Mouse (Mus musculus) kidney, postnatal 14 days (tissue): ENCODE measurements around the gene Rai14.

Source experiments
- DNase-seq: peaks from one replicate; pipeline ENCODE4 v3.0.0; 2022; ENCODE audit warnings: mixed read lengths

Rai14 gene

DNA sequence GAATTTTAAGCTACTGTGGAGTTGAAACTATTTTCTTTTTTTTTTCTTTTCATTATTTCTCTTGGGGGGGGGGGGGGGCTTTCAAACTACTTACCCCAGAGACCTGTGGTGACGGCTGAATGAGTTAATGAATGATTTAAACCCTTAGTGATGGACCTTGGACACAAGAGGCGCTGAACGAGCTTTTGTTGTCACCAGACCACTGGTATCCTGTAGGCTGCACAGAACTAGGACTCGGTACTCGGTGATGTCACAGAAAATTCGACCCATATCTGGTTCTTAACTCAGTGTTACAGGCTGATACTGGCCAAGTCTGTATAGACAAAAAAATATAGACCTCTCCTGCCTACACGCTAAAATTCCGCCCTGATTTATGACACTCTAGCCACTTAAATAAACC is 69.3 kb downstream of the Rai14 start:
- DNase-seq, result peak; percentile 33

DNA sequence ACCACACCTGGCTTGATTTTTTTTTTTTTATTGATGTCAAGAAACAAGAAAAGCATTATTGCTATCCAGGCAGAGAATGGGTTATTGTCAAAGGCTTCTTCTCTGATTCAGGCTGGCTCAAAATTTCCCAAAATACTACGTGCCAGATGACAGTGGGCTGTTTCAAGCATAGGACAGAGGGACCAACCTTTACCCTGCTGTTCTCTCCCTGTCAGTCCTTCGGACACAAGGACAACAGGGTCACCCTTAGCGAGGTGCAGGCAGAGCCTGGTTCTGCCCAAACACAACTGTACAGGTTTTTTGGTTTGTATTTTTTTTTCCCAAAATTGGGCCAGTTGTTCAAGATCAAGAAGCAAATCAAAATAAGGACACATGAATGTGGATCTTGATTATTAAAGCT is 70.6 kb downstream of the Rai14 start:
- DNase-seq, result no peak

DNA sequence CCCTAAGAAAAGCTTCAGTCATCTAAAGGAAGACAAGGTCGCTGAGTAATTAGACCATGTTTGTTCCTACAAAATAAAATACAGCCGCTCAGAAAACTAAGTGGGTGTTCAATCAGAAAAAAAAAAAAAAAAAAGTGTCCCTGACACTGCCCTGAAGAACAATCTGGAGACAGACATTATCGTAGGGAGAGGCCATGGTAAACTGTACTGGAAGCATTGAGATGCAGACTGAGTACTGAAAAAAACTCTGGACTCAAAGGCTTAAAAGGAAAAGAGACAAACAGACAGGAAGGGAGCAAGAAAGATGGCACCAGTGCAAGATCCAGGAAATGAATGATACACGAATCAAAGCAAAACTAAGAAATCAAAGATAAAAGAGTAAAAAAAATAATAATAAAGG is 71.2 kb downstream of the Rai14 start:
- DNase-seq, result no peak

DNA sequence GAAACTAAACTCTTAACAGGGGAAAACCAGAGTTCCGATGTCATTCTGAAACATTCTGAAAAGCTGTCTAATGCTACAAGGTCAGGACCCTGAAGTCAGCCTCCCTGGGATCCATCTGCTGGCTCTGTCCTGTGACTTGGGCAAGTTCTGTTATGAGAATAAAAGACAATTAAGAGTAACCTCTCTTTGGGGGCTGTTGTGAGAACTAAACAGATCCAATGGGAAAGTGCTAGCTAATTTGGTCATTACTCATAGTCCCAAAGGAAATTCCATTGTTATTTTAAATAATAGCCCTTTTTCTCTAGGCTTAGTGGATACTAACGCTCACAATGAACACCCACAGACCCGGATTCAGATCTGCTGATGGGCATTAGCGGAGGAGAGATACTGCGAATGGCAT is 72.0 kb downstream of the Rai14 start:
- DNase-seq, result no peak

DNA sequence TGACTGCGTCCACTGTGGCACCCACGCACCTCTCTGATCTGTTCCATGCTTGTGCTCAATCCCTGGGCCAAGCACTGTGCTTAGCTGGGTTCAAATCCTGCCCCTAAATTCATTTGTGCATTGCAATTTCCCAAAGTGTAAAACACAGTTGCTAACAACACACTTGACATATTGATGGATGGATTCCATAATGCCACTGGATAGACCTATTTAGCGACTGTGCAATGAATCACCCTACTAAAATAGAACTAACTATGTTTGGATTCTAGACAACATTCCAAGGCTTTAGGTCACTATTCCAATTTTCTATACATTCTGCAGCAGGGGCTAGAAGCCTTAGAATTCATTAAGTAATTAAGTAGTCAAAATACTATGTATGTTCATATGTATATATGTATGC is 73.7 kb downstream of the Rai14 start:
- DNase-seq, result no peak

DNA sequence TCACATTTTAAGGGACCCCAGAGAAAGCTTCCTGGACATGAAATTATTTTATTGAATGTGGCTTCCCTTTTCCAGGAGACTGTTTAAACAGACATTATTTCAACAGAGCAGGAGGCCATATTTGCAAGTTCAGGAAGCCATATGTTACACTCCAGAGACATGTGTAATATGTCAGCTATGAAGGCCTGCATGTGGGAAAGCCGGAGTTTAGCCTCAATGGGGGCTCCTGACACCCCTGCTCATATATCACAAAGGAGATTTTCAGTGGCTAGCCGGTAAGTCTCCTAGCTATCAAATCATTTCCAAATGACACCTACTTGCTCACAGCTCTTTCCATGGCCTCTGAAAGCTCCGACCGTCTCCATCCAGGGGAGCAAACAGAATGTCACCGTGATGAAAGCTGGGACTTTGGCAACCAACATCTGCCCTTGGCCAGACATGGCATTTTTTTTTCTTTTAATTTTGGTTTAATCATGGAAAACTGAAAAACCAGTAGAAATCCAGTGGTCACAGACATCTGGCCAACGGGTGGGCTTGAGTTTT is 77.1 kb downstream of the Rai14 start:
- no peak for DNase-seq

DNA sequence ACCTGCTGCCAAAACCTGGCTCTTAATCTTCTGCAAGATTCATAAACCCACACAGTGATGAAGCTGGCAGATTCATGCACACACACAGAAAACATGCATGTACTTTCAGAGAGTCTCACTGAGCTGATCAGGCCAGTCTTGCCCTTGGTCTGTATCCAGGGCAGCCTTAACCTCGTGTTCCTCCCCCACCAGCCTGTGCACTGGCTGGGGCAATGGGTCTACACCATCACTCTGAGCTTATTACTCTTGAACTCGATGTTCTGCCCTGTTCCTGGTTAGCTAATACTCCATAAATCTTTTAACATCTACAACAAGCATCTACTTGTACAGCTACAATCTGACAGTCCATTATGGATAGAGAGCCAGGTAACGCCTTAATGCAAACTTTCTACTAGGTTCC is 77.6 kb downstream of the Rai14 start:
- no peak for DNase-seq

DNA sequence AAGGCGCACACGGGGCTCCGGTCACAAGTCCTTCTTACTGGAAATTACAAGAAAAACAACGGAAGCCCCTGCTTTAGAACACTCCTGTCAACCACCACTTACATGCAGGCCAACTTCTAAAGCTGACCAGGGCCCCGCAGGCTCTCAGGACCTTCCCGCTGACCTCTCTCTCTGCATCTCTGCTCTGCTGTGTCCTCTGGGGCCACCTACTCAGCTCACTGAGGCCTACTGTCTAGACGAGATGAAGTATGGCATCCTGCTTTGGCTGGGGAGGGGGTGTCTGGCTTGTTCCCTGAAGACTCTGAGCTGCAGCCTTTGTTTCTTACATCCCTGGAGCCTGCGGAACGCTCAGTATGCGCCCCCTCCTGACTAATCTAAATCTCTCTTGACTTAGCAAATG is 79.3 kb downstream of the Rai14 start:
- peak; percentile 40 for DNase-seq

DNA sequence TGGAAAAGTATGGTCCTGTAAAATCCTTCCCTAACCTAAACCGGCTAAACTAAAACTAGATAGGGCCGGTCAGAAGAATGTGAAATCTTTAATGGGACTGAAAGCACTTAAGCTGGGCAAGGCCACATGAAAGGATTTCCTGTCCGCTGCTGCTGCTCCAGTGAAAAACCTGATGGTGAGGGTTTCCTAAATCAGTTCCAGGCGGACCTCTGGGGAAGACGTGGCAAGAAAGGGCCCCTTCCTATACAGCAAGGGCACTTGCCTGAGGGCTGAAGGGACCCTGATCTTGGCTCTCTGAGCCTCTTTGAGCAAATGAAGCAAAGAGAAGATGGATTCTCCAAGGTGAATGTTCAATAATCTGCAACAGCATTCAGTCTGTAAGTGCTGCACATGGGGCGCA is 80.2 kb downstream of the Rai14 start:
- DNase-seq, result no peak

DNA sequence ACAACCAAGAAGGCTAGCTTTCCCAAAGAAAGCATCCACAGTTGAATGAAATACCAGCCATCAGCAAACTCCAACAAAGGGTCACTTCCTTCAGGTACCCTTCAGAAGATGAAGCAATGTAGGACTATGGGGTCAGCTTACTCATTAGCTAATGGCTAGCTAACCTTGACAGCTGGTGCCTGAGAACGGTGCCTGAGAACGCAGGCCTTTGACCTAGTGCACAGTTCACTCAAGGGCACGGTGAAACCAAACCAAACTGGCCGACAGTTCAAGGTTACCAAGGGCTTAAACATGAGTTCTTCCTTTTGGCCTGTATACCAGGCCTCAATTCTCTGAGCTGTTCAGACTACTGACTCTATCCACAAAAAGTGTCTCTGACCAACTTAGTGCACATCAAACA is 81.0 kb downstream of the Rai14 start:
- DNase-seq, result peak; percentile 54

DNA sequence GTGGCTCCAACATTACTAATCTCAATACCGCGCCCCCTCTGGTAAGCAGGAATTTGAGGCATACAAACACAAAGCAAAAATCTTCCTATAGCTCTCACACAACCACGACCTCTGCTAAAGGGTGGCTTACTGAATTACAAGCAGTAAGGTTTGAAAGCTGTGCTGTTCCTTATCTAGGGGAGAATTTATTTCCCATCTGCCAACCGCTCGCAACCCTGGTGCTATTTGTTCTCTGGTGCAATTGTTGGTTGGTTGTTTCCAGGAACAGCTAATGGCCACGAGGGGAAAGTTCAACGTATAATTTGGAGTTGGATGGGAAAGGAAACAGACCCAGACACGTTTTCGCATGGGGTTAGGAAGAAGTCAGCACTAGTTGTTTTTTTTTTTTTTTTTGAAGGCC is 81.8 kb downstream of the Rai14 start:
- no peak for DNase-seq

DNA sequence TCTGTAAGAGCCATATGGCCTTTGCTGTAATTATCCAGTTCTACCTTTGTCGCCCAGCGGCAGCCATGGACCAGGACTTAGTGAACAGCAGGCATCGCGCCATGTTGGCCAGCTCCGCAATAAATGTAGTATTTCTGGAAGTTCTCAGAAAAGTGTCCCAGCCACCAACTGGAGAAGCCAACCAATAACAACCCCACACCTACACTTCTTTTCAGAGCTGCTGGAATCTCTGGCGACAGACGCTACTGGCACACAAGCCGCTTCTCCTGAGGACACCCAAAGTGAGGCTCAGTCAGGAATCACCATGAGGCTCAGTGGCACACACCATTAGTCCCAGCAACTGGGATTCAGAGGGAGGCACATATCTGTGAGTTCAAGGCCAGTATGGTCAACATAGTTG is 82.4 kb downstream of the Rai14 start:
- DNase-seq, result no peak

DNA sequence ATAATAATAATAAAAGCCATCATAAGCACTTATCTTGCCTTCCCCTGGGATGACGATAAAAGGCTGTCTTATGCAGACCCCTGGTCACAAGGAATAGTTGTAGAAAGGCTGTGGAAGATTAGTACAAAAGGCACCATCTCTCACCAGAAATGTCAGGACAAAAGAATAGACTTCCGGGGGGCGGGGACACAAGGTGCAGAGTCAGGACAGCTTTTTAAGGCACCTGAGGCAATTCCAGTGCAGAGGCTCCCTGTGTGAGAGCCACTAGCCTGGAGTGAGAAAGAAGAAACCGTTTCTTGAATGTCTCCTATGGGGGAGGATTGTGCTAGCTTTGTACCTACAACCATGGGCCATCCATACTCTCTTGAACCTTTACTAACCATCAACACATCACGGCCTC is 82.9 kb downstream of the Rai14 start:
- no peak for DNase-seq

DNA sequence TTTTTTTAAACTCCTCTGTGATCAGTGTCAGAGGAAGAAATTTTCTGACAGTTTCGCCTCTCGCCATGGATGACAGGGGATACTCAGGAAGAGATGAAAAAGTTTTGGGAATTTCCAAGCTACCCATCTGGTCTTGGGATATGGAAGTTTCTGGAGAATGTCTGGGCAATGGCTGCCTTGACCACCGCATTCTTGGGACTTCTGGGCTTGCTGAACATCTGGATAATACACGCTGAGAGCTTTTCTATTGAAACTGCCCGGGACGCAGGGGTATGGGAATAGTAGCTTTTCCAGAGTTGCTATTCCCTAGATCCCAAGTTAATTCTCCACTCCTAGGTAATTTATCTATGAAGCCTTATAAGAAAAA is 85.5 kb downstream of the Rai14 start:
- DNase-seq, result no peak

DNA sequence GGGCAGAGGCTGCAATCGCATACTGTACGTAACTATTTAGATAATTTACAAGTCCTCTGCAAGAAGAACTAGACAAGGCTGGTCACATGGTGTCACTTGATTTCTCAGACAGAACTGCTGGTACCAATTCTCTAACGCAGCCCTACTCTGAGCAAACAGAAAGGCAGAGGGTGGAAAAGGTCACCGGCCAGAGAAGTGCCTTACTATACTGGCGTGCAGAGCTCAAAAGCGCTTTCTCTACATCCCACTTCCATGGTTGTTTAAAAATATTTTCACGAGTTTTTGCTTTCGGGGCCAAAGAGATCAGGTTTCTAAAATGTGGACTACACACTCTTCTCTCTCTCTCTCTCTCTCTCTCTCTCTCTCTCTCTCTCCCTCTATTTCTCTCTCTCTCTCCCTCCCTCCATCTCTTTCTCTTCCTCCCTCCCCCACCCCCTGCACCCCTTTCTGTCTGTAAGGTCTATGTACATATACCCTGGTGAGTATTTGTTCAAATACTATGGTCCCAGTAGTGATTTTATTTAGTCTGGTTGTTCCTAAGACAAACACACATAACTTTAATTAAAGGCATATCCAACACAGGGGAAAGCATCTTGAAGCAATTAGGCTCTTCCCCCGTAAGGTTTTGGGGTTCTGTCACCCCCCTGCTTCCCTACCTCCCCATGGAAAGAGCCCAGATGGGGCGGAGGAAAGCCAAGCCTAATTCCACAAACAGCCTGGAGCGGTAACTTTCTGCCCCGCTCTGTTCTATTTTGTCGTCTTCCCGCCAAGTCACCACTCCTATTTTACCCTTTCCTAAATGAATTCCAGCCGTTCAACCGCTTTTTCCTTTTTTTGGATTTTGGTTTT is 86.1 kb downstream of the Rai14 start:
- no peak for DNase-seq

DNA sequence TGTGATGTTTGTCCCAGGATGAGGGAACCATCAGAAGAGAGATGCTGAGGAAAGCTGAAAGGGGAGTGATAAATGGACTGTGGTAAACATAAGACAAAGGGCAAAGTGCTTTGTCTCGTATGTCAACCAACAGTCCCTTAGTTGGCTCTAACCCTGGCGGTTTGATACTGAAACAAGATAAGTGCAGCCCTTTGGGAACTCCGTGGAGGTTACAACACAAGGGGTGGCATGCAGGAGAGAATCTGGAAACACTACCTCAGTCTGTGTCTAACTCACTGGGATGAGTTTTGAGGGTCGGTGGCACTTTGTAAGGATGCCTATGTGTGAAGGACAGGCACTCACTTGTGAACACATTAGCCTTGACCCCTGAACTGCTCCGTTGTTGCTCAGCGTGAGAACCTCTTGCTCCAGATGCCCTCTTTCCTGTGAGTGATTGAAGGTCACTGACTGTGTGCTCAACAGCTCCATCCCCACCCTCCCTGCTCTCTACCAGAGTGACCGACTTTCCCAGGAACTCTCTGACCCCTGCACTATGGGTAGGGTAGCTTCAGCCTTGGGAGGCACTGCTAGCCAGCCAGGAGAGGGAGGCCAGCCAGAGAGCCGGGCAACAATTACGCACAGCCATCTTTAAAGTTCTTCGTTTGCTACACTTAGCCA is 90.7 kb downstream of the Rai14 start:
- DNase-seq, result no peak

DNA sequence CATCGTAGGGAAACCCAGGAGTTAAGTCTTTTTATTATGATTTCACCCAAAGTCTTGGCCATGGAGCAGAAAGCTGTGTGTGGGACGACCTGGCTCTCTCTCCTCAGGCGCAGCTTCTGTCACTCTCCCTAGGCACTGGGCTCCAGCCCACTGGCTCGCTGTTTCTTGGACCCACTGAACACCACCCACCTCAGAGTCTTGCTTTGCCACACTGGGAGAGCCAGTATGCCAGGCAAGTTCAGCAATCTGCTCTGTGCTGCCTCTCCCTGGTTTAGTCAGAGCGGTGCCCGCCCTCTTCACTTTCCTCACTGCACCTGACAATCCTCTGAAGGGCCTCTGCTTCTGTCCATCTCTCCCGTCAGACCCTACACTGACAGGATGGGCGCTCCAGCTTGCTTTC is 93.2 kb downstream of the Rai14 start:
- DNase-seq, result no peak

DNA sequence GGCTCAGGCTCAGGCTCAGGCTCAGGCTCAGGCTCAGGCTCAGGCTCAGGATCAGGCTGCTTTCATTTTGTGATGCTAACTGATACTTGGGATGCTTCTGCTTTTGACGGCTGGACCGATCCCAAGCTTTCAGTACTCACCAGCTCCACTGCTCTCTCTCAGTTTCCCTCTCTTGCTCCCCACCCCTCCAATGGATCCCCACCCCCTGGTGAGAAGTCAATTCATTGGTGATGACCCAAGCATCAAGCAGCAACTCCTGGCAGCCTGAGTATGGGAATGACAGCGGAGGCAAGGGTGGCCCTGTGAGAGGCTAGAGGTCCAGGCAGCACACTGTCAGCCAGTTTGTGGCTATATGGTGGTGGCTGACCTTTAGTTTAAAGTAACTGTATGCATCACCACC is 94.7 kb downstream of the Rai14 start:
- DNase-seq, result no peak

DNA sequence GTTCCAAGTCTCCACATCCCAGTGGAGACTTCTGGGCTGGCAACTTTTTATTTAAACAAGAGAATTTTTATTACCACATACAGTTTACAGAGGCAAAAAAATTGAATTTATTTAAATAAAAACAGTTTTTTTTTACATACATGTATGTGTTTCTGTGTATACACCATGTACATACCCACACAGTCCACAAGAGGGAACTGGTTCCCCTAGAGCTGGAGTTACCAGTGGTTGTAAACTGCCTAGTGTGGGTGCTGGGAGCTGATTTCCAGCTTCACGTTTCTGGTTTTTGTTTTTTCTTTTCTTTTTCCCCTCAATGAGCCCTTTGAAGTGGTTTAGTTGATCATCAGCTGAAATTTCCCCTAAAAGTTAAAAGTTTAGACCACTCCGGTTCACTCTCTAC is 96.1 kb downstream of the Rai14 start:
- DNase-seq, result no peak

DNA sequence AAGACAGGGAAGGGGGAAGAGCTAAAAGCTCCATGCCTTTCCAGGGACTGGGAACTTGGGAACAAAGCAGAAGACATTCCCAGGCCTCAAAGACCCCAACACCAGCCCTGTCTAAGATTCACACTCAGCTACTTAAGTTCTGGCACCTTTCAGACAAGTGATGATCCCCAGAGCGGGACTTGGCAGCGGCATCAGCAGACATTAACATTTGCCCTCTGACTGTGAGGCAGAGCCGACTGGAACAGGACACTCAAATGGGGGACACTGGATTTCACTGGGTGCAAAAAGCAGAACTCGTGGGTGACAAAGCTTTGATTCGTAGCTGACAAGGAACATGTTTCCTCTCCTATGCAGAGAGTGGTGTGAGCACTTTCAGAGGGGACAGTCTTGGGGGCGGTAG is 98.4 kb downstream of the Rai14 start:
- peak; percentile 71 for DNase-seq

DNA sequence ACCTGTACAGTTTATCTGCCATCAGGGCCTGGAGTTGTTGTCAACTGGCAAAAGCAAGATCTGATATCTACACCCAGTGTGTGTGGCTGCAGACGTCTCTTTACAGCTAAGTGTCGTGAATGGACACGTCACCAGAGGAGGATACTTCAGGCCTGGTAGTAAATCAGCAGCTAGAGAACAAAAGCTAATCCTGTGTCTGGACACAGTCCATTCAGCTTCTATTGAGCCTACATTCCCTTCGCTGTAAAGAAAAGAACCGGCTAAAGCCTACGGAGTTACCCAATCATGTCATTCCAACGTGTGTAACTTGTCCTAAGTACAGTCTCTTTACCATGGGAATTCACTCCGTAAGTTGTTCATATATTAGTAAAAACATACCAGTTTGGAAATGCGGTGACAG is 103.4 kb downstream of the Rai14 start:
- no peak for DNase-seq

DNA sequence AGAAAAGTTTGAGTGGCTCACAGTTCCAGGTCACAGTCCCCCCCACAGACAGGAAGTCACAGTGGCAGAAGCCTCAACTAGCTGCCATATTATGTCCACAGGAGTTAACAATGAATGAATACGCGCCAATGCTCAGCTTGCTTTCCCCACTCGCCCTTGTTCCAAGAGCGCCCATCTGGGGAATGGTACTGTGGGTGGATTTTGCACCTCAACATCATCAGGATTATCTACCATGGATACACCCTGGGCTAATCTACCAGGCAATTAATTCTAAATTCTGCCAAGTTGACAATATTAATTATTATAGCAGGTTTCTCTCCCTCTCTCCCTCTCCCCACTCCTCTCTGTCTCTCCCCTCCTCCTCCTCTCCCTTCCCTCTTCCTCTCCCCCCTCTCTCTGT is 105.3 kb downstream of the Rai14 start:
- DNase-seq, result no peak

DNA sequence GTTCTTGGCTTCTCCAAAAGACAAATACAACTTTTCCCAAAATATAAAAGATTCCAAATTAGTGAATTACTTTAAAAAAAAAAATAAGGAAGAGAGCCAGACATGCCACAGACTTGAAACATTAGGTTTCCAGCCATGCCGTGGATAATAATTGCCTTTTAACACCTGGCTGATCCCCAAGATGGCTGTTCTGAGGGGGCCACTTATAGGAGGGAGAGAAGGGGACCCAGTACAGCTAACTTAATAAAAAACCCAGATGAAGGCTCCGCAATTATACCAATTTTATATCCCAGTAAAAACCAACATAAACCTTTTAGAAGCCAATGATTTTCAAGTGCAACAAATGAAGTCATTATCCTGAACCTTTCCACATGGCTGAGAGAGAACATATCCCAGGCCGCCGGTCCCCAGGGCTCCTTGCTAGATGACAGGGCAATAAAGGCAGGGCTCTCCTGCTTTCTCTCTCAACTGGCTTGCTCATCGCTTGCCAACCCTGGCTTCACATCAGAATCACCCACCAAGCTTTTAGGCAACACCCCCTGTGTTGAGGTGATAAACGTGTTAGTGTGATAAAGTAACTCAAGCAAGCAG is 105.8 kb downstream of the Rai14 start:
- DNase-seq, result no peak

DNA sequence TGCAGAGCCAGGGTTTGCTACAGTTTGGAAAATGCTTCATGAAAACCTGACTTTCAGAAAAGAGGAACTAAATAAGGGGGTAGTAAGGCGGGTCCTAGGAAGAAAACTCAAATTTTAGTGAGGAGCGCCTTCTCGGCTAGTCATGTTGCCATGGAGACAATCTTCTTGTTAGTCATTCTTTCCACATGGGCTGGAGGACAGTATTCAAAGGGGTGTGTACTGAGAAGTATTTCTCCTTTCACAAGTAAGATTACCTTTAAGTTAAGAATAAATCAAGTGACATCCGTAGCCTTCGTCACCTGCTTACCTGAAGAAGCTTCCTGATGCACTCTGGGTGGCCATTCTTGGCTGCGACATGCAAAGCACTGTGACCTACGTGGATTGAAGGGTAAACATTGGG is 115.0 kb downstream of the Rai14 start:
- DNase-seq, result no peak
